Mouse (Mus musculus) mouse embryonic stem cell (cell line): ENCODE results near the gene Snx18.

Source experiments
- in situ Hi-C, 2 experiments: fragments of 300-500 bp; cut with MboI; formaldehyde crosslinking; loops; 1 replicate in 1 of 2; 3 replicates in 1 of 2; pipeline ENCODE4 v1.14.3; 2019 to 2020; ENCODE audit warnings: low sequenced_read_pairs in 2 of 2, low pct_unique_long_range_greater_than_20kb in 1 of 2, mixed read lengths in 1 of 2; ENCODE audit not compliant: unreplicated experiment in 1 of 2

Snx18 gene

DNA sequence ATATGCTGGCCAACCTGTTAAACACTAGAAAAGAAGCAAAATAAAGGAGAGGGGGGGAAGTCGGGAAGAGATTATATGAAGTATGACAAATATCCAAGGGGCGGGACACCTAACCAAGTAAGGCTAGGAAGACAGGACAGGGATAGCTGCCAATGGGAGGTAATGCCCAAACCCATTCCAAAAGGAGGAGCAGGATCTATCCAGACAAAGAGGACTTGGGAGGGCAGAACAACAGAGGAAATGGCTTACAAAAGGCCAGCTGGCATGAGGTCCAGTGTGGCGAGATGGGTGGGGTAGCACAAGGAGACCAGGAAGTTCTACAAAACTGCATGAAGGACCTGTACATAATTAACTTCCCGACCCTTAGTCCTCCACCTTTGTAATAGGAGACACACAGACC lies 34.8 kb downstream of the Snx18 start:
- in situ Hi-C loops, result no loop called here

DNA sequence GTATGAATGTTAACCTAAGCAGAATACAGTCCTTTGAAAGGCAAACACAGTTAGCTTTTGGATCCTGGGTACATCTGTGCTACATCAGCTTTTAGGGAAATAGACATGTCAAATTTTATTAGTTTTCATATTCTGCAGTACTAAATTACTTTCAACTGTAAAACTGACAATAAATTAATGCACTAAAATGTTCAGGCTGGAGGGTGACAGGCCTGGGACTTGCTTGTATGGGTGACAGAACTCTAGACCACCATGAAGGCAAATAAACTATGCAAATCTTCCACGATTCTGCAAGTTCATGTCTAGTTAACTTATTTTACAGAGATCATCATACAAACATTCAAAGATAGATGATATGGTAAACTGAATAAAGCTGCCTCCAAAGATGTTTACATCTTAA lies 36.3 kb downstream of the Snx18 start:
- in situ Hi-C loops, result no loop called here

DNA sequence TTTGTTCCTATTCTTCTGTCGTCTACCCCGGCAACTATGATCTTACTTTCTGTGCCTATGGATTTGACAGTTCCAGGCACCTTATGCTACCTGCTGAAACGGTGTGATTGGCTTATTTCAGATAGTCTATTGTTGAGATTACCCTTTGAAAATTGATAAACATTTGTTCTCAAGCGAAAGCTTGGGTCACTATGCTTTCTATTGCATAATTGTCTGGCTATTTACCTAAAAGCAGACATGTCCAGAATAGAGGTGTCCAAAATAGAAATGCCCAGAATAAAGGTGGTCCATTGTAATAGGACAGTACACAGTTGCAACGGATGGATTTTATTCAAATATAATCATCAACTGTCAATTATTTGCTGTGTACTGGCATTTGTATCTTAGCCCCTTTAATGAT lies 36.9 kb downstream of the Snx18 start:
- in situ Hi-C loops, result no loop called here

DNA sequence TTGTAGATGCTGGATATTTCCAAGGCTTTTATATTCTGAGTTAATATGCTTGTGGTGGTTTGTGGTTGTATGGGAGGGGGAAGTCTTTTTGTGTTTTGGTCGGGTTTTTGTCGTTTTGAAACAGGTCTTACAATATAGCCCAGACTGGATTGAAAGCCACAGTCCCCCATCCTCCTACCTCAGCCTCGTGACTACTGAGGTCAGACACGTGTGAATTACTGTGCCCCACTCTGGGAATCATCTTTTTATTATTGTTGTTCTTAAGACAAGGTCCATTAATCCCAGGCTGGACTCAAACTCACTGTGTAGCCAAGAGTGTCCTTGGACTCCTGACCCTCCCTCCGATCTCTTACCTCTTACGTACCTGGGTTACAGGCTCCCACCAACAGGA lies 38.0 kb downstream of the Snx18 start:
- in situ Hi-C loops, result no loop called here

DNA sequence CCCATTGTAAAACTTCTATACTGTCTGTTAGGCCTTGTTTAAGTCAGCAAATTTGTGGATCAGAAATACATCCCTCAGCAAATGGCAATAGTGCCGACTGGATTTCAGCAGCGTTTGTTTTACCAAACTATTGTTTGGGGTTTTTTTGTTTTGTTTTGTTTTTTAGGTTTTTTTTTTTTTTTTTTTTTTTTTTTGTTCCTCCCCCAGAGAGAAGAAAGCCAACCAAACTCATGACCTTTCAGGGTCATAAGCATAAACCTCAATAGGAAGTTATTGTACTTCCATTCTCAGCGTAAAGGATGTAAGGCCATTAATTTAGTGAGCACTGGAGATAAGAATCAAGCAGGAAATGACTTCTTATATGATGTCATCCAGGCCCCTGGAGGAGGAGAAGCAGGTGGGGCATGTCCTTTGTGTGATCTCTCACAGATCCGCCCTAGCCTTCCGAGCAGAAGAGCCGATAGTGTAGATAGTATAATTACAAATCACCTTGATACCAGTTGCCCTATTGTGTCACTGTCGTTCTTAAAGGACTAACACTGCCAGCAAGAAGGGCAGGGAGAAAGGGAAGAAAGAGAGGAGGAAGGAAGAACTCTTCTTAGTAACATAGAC lies 38.5 kb downstream of the Snx18 start:
- in situ Hi-C loops, result no loop called here

DNA sequence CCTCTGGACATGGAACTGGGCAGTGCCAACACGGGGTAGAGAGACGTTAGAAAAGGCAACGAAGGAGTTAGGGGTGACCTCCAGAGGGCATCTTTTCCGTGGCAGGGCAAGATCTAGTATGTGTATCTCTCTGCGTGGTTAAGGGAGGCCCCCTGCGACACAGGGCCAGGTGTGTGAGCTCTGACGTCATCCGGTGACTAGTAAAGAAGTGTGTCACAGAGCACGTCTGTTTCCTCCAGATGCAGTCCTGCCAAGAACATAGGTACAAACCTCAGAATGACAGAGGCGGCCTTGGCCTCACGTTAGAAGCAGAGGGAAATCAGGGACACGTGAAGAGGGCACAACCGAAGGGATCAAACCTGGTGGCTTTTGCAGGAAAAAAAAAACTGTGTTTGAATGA lies 44.1 kb downstream of the Snx18 start:
- in situ Hi-C loops, result no loop called here

DNA sequence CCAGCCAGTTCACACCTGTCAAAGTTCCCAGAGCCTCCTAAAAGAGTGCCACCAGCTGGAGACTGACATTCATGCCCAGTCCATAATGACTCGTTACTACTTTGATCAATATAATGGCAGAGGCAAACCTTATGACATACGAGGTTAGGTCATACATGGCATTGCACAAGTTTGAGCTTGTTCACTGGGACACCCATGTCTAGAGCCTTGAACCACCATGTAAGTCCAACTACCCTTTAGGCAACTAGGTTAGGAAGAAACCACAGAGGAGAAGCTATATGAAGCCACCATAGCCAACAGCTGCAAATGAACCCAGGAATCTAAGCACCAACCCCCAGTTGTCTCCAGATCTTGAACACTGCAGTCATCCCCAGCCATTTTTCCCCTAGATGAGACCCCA lies 45.0 kb downstream of the Snx18 start:
- in situ Hi-C loops, result no loop called here

DNA sequence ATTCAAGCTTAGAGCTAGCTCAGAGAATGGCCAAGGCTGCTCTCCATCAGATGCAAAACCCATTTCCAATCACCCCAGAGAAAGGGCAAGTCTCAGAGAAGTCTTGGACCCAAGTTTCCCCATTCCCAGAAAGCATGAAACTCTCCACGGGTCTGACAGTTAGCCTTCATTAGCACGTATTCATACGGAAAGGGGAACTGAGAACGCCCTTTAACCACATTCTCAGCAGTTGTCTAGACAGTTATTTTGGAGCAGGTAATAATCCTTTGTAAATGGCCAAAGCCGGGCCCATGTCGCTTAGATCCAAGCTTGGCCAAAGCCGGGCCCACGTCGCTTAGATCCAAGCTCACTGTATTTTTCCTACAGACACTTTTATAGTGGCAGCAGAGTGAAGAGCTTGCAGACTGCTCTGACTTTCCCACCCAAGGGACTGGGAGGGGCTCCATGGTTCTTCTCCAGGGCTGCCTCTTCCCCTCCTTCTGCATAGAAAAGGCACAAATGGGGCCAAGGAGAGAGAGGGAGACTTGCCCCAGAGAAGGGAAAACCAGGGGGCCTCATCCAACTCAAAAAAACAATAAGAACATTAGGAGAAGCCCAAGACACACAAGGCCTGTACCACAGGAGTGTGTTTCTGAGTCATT lies 46.2 kb downstream of the Snx18 start:
- in situ Hi-C loops, result no loop called here

DNA sequence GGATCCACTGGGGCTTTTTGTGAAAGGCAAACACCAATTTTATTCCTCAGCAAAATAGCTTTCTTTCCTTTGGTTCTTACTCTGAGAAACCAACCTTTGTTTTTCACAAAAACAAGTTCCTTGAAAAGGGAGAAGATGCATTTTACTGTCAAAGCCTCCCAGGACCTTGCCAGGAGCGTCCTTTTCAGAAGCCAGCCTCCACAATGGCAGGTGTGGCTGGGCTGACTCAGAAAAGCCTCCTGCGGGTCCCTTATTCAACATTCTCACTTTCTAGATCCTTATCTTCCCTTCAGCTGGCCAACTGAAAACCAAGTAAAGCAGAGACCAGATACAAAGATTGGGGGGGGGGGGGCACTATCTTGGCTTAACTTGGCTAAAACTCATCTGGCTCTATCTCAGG lies 48.8 kb downstream of the Snx18 start:
- in situ Hi-C loops, result no loop called here

DNA sequence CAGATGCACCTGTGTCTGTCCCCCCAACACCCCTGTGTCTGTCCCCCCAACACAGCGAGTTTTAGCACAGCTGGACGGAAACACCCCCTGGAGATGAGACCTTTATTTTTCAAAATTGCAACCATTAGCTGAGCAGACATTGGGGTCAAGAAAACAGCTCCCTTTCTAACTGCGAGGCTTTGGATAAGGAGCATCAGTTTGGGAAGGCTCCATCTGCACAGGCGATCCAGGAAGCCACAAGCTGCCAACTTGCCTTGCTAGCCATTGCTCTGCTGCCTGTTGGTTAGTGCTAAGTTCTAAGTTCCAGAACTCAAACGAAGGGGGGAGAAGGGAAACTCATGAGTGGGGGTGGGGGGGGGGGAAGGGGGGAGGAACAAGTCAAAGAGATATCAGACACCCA lies 51.4 kb downstream of the Snx18 start:
- in situ Hi-C loops, result no loop called here

DNA sequence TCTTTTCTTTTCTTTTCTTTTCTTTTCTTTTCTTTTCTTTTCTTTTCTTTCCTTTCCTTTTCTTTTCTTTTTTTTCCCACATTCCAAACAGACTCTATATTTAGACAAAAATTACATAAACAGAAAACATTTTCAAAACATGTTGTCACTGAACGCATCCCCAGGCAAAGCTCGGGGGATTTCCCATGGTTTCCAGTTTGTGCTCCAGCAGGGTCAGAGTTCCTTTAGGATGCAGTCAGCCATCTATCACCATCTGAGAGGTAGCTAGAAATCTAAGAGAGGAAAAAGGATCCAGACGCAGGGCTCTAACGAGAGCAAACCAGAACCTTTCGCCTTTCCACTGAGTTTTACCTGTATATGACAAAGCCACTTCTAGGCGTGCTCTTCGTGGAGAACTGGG lies 52.0 kb downstream of the Snx18 start:
- in situ Hi-C loops, result no loop called here

DNA sequence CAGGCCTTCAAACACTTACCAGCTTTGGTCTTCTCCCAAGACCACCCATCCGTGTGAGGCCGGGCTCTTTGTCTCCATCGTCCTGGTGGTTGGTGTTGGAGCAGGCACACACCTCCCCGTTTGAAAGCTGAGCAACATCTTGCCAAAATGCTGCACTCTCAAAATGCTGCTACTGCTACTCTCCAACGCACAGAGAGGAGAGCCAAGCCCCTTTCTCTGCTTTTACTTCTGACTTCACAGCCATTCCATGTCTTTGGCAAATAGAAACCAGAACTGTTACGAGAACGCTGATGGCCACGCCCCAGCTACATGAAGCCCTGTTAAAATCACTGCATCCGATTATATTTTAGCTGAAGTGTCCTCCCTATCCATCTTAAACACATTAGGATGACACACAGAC lies 58.7 kb downstream of the Snx18 start:
- in situ Hi-C loops, result no loop called here

DNA sequence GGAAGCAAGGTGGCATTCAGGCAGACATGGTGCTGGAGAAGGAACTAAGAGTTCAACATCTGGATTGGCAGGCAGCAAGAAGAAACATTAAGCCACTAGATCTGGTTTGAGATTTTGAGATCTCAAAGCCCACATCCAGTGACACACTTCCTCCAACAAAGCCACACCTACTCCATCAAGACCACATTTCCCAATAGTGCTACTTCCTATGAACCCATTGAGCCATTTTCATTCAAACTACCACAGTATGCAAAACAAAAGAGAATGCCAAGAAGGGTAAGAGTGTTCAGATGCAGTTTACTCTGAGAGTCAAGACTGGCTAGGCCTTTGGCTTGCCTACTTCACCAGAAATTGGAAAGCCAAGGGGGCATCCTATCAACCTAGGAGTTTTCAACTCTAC lies 61.8 kb downstream of the Snx18 start:
- in situ Hi-C loops, result no loop called here

DNA sequence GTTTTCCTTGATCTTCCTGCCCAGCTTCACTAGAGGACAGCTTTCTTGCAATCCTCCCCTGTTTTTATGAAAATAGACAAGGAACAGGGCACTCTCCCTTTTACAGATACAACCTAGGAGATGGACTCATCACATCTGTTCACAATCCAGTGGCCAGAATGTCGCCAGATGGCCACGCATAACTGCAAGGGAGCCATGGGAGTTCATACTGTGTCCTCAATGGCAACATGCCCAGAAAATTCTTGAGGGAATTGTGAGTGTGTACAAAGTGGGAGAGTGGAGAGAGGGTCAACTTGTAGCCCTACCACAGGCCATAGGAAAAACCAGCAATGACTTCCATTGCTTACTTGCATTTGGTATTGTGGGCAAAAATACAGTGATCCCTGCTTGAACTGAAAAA lies 63.1 kb downstream of the Snx18 start:
- in situ Hi-C loops, result no loop called here

DNA sequence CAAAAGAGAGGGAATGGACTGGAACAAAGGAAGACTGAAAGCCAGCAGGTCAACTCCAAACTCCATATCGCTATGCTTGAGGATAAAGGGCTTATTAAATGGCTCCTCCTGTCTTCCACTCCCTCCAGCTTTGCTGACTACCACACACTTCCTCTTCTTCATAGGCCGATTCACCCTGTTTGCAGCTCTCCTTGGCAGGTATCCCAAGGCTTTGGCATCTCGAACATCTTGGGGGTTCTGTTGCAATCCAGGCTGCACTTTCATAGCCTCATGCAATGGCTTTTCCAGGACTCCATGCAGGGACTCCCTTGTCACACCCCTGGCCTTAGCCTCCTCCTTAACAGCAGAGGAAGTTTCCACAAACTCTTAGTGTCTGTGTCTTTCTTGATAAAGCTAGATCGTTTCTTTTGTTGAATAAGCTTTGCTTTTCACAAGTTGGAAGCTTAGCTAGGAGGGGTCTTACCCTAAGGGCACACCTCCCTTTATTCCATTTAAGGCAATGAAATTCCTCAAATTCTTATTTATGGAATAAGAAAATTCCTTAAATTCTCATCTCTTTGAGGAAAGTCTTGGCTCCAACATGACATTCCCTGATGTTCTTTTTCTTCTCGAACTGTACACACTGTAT lies 64.6 kb downstream of the Snx18 start:
- in situ Hi-C loops, result no loop called here

DNA sequence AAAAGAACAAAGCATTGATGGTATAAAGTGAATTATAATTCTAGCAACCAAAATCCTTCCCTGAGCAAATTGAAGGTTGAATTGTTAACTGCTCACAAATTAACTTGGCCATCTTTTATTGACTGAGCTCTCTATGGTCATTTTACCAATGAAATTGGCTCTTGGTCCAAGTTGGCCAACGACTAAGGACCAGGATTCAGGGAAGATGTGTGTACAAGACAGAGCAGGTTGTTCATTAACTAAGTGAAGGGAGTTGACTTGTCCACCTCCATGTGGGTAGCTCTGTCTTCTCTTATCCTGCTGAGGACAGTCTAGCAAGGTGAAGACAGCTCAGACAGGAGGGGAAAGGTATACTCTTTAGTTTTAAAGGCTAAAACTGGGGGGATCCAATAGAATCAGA lies 66.0 kb downstream of the Snx18 start:
- in situ Hi-C loops, result no loop called here

DNA sequence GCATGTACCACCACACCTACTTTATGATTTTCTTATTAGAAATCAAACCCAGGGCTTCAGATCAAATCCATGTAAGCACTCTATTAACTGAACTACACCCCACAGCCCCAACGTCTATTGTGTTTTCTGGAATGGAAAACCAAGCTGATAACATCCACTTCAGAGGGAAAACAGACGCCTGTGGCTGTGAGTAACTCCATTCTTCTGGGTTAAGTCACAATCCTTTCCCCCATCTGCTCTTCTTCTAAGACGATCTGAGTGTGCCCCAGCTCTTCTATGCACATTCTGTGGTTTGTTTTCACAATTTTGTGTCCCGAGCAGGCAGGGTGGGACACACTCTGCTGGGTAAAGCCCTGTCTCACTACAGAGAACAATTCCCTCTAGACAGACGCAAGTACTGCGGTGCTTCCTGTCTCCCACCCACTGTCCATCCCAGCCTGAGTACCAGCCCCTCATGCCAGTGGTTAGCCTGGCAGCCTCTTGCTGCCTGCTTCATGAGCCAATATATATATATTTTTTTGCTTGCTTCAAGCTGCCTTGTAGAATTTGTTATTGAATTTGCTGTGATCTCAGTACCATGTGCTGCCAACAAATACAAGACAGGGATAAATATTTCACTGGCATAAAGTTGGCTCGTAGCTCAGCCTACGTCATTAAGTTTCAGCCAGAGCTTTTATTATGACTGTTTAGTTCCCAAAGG lies 67.3 kb downstream of the Snx18 start:
- in situ Hi-C loops, result no loop called here

DNA sequence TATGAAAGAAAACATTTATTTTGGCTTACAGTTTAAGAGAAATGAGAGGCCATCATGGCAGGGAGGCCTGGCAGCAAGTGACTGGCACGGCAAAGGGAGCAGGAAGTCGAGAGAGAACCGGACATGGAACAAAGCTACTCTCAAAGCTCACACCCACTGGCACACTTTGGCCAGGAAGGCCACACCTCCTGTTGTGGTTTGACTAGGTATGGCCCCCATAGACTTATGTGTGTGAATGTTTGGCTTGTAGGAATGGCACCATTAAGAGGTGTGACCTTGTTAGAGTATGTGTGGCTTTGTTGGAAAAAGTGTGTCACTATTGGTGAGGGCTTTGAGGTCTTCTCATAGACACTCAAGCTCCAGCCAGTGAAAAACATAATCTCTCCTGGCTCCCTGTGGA lies 69.3 kb downstream of the Snx18 start:
- in situ Hi-C loops, result no loop called here

DNA sequence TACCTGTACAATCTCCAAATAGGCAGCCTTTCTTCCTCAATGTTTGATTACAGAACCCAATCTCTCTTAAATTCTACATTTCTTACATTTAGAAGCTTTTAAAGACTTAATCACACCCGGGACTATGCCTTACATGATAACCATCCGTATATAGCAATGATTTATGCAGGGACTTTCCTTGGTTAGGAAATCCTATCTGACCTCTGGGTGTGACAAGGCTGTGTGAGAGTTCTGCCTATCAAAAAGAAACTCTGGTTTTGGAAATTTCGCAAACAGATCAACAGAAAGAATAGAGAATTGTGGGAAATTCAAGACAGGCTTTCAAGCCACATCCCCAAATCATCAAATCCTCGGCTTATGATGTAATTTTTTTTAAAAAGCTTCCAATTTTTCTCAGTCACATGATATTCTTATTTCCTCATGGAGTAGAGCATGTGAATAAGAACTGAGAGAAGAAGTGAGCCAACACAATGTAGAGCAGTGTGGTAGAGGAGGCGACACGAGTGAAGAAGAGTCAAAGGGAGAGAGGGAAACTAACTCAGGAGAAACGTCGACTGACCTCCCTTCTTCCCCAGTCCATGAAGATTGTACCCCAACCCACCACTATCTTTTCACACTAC lies 70.4 kb downstream of the Snx18 start:
- in situ Hi-C loops, result no loop called here
